ENCODE assay signal across 29 mouse cellular contexts in the genomic region with DNA sequence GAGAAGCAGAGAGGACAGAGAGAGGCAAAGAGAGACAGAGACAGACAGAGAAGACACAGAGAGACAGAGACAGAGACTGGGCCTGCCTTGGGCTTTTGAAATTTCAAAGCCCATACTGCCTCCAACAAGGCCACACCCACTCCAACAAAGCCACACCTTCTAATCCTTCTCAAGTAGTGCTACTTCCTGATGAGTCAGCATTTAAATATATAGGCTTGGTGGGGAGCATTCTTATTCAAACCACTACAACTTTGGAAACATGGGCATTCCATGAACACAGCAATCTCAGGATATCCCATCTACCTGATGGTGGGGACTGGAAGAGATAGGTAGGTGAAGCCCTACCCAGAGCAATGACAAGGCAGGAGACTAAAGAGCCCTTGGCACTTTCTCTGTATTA.
"Had no signal": no experiment of that assay in that cellular context is flagged by ENCODE, and none has a peak within 500 bp of the region (broad histone marks: within the 10 kb centered on the region; RNA-seq: fewer than 3 reads in every experiment).

No protein-coding gene starts in this region.

- H3K36me3 ChIP-seq: limb, embryonic 10.5 days; limb, embryonic 12.5 days; limb, embryonic 13.5 days; limb, embryonic 15.5 days; liver, embryonic 12.5 days; liver, embryonic 13.5 days; liver, embryonic 15.5 days; lung, embryonic 15.5 days; midbrain, embryonic 10.5 days; midbrain, embryonic 12.5 days; midbrain, embryonic 13.5 days; midbrain, embryonic 15.5 days had no signal

- H3K9ac ChIP-seq: limb, embryonic 12.5 days; limb, embryonic 13.5 days; limb, embryonic 15.5 days; liver, embryonic 12.5 days; liver, embryonic 13.5 days; liver, embryonic 14.5 days; liver, embryonic 15.5 days; liver, postnatal 0 days; lung, embryonic 14.5 days; lung, embryonic 15.5 days; midbrain, embryonic 12.5 days; midbrain, embryonic 13.5 days; midbrain, embryonic 15.5 days had no signal

- H3K27me3 ChIP-seq: limb, embryonic 15.5 days; liver, embryonic 12.5 days; liver, embryonic 13.5 days; liver, embryonic 15.5 days; lung, embryonic 15.5 days; megakaryocyte, embryonic 14.5 days; midbrain, embryonic 12.5 days; midbrain, embryonic 13.5 days; midbrain, embryonic 15.5 days had no signal

- H3K27ac ChIP-seq: limb, embryonic 10.5 days; limb, embryonic 12.5 days; limb, embryonic 13.5 days; limb, embryonic 15.5 days; liver, embryonic 12.5 days; liver, embryonic 13.5 days; liver, embryonic 14.5 days; liver, embryonic 15.5 days; lung, embryonic 15.5 days; macrophage; midbrain, embryonic 10.5 days; midbrain, embryonic 12.5 days; midbrain, embryonic 13.5 days; midbrain, embryonic 15.5 days had no signal

- DNase-seq: left cerebral cortex, postnatal 4 days; liver; liver, embryonic 13.5 days; liver, postnatal 0 days; lung, adult 18-20 months; lung, adult 2 months; lung, embryonic 14.5 days; lung, postnatal 10 days; lung, postnatal 14 days; lung, postnatal 36 days; lung, postnatal 4 days; midbrain, embryonic 14.5 days had no signal

- H3K4me3 ChIP-seq: limb, embryonic 10.5 days; limb, embryonic 12.5 days; limb, embryonic 13.5 days; limb, embryonic 15.5 days; liver, embryonic 12.5 days; liver, embryonic 13.5 days; liver, embryonic 15.5 days; lung, embryonic 15.5 days; megakaryocyte, embryonic 14.5 days; midbrain, embryonic 10.5 days; midbrain, embryonic 12.5 days; midbrain, embryonic 13.5 days; midbrain, embryonic 15.5 days; myocyte had no signal

- H3K4me2 ChIP-seq: limb, embryonic 12.5 days; limb, embryonic 13.5 days; limb, embryonic 15.5 days; liver, embryonic 11.5 days; liver, embryonic 12.5 days; liver, embryonic 13.5 days; liver, embryonic 15.5 days; lung, embryonic 14.5 days; lung, embryonic 15.5 days; midbrain, embryonic 11.5 days; midbrain, embryonic 12.5 days; midbrain, embryonic 13.5 days; midbrain, embryonic 15.5 days had no signal

- H3K9me3 ChIP-seq: limb, embryonic 10.5 days; limb, embryonic 12.5 days; limb, embryonic 13.5 days; limb, embryonic 15.5 days; liver, embryonic 13.5 days; liver, embryonic 15.5 days; lung, embryonic 15.5 days; midbrain, embryonic 10.5 days; midbrain, embryonic 12.5 days; midbrain, embryonic 13.5 days; midbrain, embryonic 15.5 days had no signal

- H3K4me1 ChIP-seq: liver, embryonic 12.5 days; liver, embryonic 13.5 days; liver, embryonic 15.5 days; lung, embryonic 15.5 days had no signal
